Mouse (Mus musculus) olfactory bulb, adult 2 months (tissue): ENCODE measurements around the gene Tspan31. TPM values are rescaled to one million over a fixed set of nuclear protein-coding genes. Genes with fewer than 3 reads are reported as not detected.
A peak's percentile ranks its signal among the peaks of the same experiment; 100 is the strongest.

Source experiments
- H3K27ac ChIP-seq: fragments of 200-500 bp; 2 replicates; pipeline ENCODE4 v1.5.1; 2012; ENCODE audit warnings: low read depth, low read length; ENCODE audit not compliant: insufficient read depth
- H3K4me1 ChIP-seq: fragments of 200-500 bp; 2 replicates; pipeline ENCODE4 v1.6.1; 2012; ENCODE audit warnings: low read length; ENCODE audit not compliant: control insufficient read depth, insufficient read depth
- H3K4me3 ChIP-seq: fragments of 200-500 bp; 2 replicates; pipeline ENCODE4 v1.5.1; 2012; ENCODE audit warnings: mild to moderate bottlenecking, low read depth, low read length, moderate library complexity; ENCODE audit not compliant: insufficient read depth
- CTCF ChIP-seq: fragments of 200-500 bp; IDR thresholded peaks from 2 replicates; pipeline ENCODE4 v1.5.1; 2012; ENCODE audit warnings: low read depth, mild to moderate bottlenecking, low read length, moderate library complexity; ENCODE audit not compliant: insufficient read depth
- POLR2A ChIP-seq: fragments of 200-500 bp; IDR thresholded peaks from 2 replicates; pipeline ENCODE4 v1.6.1; 2012; ENCODE audit warnings: mild to moderate bottlenecking, low read depth, low read length, moderate library complexity; ENCODE audit not compliant: insufficient read depth
- WGBS: fragments of 180-500 bp; shearing (Covaris S2); methylation state at CpG from one replicate; pipeline ENCODE4 v1.1.7; 2018; 5-methylcytosine and 5-hydroxymethylcytosine counted together
- polyA plus RNA-seq: library from polyadenylated mRNA; stranded (reverse); fragments of >200 nt; gene quantifications from 2 replicates; pipeline ENCODE4 v1.2.4, GENCODE M21; 2012; ENCODE audit warnings: low replicate concordance; ENCODE audit not compliant: missing spikeins, insufficient read depth, insufficient read length

Gene Tspan31
- polyA plus RNA-seq, 1 experiment, result not detected

GRCm38 (mm10) chr10:127054646-127055045 is 15.4 kb downstream of the Tspan31 start:
- Histone ChIP-seq H3K4me1 (peaks cover 12% of the 10 kb centered on the region), H3K27ac (no peak overlapping the region), H3K4me3 (no peak overlapping the region)
- TF ChIP-seq POLR2A (no peak), CTCF (no peak)
- 79% methylated on average over 4 of the region's 4 CpGs for WGBS

GRCm38 (mm10) chr10:127050119-127050474 is 20.0 kb downstream of the Tspan31 start:
- H3K4me3 ChIP-seq, result no peak overlapping the region
- H3K4me1 ChIP-seq, result peaks cover 13% of the 10 kb centered on the region
- TF ChIP-seq CTCF (no peak), POLR2A (no peak)
- WGBS, result 22% methylated on average over 10 of the region's 10 CpGs
- H3K27ac ChIP-seq, result no peak overlapping the region

- TF ChIP-seq CTCF, result no peak
- no peak for TF ChIP-seq POLR2A
- no peak overlapping the region for H3K27ac ChIP-seq
- 4% methylated on average over 29 of the region's 29 CpGs for WGBS
- no peak overlapping the region for H3K4me3 ChIP-seq
- H3K4me1 ChIP-seq, result peaks cover 13% of the 10 kb centered on the region
These were observed 20.5 kb downstream of the Tspan31 start for GRCm38 (mm10) chr10:127049395-127050118.

DNA sequence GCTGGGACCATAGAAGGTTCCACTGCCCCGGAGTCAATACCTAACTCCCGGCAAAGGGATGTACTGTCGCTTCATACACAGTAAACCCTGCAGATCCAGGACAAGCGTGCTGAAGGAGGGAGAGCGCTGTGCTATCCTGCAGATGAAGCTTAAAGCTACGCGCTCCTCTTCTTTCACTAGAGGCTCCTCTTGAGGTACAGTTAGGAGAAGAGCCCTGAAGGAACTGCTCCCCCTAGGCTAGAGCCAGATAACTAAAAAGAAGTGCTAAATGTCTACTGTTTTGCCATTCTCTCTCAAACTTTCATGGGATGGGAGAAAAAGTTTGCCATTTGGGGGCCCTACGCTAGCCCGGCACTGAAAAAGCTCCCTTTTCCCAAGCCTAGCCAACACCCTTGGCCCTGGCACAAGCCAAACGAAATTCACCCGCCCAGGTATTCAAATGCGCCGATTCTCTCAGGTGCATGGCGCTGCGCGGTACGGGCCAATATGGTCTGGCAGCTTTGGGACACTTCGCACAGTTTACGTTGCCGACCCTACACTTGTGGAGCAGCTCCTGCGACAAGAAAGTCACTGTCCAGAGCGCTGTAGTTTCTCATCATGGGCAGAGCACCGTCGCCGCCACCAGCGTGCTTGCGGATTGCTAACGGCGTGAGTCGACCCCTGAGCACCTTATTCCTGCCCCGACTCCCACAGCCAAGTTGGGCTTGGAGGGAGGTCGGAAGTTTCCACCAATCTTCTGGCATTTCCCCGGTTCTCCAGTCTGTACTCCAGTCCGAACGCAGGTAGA is 21.3 kb downstream of the Tspan31 start:
- 4% methylated on average over 35 of the region's 35 CpGs for WGBS
- Histone ChIP-seq H3K4me1 (peaks cover 13% of the 10 kb centered on the region), H3K27ac (no peak overlapping the region), H3K4me3 (no peak overlapping the region)
- TF ChIP-seq CTCF (no peak), POLR2A (no peak)

GRCm38 (mm10) chr10:127047954-127048353 is 22.1 kb downstream of the Tspan31 start, which contains the start of gene Cyp27b1:
Gene Cyp27b1, plus strand, starts transcription at chr10:127048250.
- Histone ChIP-seq H3K4me1 (peaks cover 13% of the 10 kb centered on the region), H3K27ac (no peak within 1 kb of the TSS), H3K4me3 (no peak within 1 kb of the TSS)
- WGBS, result 28% methylated on average over 5 of the region's 5 CpGs
- TF ChIP-seq CTCF (no peak), POLR2A (no peak)

DNA sequence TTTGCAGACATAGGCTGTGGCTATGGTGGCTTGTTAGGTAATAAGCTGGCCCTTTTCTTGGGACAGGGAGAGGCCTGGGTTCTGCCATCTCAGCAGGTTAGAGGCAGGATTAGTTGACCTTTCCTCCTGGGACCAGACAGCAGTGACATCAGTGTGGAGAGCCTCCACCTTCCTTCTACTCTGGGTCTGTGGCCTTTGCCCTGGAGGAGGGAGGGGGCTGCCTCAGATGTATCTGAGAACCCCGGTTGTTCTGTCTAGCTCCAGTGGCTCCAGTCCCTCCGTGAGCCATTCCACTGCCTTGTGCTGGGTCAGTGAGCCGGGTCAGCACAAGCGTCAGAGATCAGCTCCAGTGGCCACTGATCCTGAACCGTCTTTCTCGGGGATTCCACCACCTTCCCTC is 26.9 kb downstream of the Tspan31 start:
- Histone ChIP-seq H3K27ac (no peak overlapping the region), H3K4me3 (no peak overlapping the region), H3K4me1 (peaks cover 1% of the 10 kb centered on the region)
- no peak for TF ChIP-seq POLR2A
- no peak for TF ChIP-seq CTCF
- WGBS, result 87% methylated on average over 6 of the region's 6 CpGs

DNA sequence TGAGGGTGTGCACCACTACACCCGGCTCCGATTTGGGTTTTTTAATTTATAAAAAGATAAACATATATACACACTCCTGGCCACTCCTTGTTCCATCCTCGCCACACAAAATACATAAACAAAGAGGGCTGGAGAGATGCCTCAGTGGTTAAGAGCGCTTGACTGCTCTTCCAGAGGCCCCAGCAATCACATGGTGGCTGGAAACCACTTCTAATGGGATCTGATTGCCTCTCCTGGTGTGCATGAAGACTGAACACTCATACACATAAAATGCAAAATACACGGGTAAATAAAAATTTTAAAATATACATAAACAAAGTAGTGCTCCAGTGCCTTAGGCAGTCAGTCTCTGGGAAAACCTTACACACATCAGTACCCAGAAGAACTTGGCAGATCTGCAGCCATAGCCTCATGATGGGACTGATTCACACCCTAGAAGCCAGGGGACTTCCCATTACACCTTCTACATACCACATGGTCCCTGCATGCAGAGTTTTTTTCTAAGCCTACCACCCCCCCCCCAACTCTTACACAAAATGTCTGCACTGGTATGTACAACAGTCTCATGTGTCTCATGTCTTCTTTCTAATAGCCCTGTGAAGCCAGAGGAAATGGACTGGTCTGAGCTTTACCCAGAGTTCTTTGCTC is 27.5 kb downstream of the Tspan31 start:
- H3K4me3 ChIP-seq, result peak overlapping the region; percentile 98; the same call in 1 of the 2 replicates
- no peaks in the 10 kb centered on the region for H3K4me1 ChIP-seq
- 13% methylated on average over 5 of the region's 5 CpGs for WGBS
- H3K27ac ChIP-seq, result no peak overlapping the region
- TF ChIP-seq POLR2A, result no peak
- TF ChIP-seq CTCF, result no peak

- Histone ChIP-seq H3K4me3 (peak overlapping the region; percentile 98), H3K4me1 (no peaks in the 10 kb centered on the region), H3K27ac (no peak overlapping the region)
- WGBS, result 1% methylated on average over 44 of the region's 44 CpGs
- TF ChIP-seq CTCF, result no peak
- TF ChIP-seq POLR2A, result 0 out of 2 replicates have a peak, but pooled peaks have one; percentile 33
These were observed 28.2 kb downstream of the Tspan31 start for GRCm38 (mm10) chr10:127041774-127042338.

DNA sequence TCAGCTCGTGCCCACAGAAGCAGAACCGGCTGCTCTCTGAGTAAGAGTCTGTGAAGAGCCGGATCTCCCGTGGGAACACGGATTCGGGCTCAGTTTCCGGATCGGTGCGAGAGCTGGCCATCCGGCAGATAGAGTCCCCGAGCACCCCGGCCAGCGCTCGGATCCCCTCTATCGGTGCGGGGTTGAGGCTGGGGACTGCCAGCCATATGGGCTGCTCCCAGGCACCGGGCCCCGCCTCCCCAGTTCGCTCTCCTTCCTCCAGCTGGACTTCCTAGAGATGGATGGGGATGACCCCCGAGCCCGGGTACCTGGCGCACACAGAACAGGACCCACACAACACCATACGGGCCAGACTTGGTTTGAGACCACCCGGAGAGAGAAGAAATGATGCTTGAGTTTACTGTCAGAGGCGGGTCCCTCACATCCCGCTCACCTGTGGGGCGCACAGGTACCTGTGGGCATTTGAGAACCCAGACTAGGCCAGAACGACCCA is 28.7 kb downstream of the Tspan31 start, which contains the start of the genes Mettl1 and Eef1akmt3:
TSS of gene Mettl1 (plus strand) at position 141 of the 493 bp plus-strand sequence.
TSS of gene Eef1akmt3 (minus strand) at position 240 of the 493 bp plus-strand sequence.
- no peaks in the 10 kb centered on the region for H3K4me1 ChIP-seq
- peak within 1 kb of the TSS; percentile 98 for H3K4me3 ChIP-seq
- WGBS, result under 1% methylated on average over 28 of the region's 28 CpGs
- H3K27ac ChIP-seq, result no peak within 1 kb of the TSS
- TF ChIP-seq CTCF (no peak), POLR2A (no peak)
